ENCODE assay signal across 24 mouse cellular contexts in genomic region chr2:180746569-180747192, GRCm38 (mm10). TPM values are rescaled to one million over a fixed set of nuclear protein-coding genes. Genes with fewer than 3 reads are reported as not detected.
DNase-seq lines count a peak whose midpoint lies in the region; ATAC-seq and TF ChIP-seq lines count a peak whose summit lies in the region.
"Had no signal": no experiment of that assay in that cellular context is flagged by ENCODE, and none has a peak within 500 bp of the region (broad histone marks: within the 10 kb centered on the region; RNA-seq: fewer than 3 reads in every experiment).

No protein-coding gene starts in this region.

- 0 out of 2 replicates have a peak, but pooled peaks cover 8% of the 10 kb centered on the region for H3K4me1 ChIP-seq in hindbrain, embryonic 14.5 days (replicated peaks; ENCODE audit: control insufficient read depth, insufficient read depth, low read length)
- H3K4me1 ChIP-seq in hindbrain, embryonic 10.5 days (replicated peaks): peaks cover 21% of the 10 kb centered on the region
- H3K4me1 ChIP-seq in midbrain, embryonic 13.5 days (replicated peaks): peaks cover 20% of the 10 kb centered on the region
- H3K4me1 ChIP-seq in midbrain, embryonic 10.5 days: peaks cover 15% of the 10 kb centered on the region
- H3K4me1 ChIP-seq in hindbrain, postnatal 0 days (ENCODE audit: insufficient read depth, low read length): no peaks in the 10 kb centered on the region
- no peaks in the 10 kb centered on the region for H3K4me1 ChIP-seq in neural tube, embryonic 14.5 days (ENCODE audit: control insufficient read depth, insufficient read depth, low read length)
- H3K4me1 ChIP-seq: heart, embryonic 13.5 days; limb, embryonic 13.5 days; liver, embryonic 12.5 days had no signal

- no peak for DNase-seq in hindbrain, embryonic 14.5 days (ENCODE audit: low spot score)
- DNase-seq in hindbrain, embryonic 10.5 days (ENCODE audit: low spot score): no peak
- no peak for DNase-seq in midbrain, embryonic 10.5 days (ENCODE audit: low spot score)
- DNase-seq in hindbrain, postnatal 0 days (ENCODE audit: low spot score): peak; percentile 22
- DNase-seq in heart, adult 11 months: no peak
- DNase-seq: adrenal gland, postnatal 10 days; cerebellum, adult 2 months; gastrocnemius, postnatal 25 days; heart, adult 2 months; heart, postnatal 14 days; kidney, adult 18-20 months; layer of hippocampus, postnatal 36 days; lung, adult 18-20 months; lung, postnatal 10 days; thymus, adult 2 months; thymus, postnatal 4 days had no signal

- no peak overlapping the region for H3K27ac ChIP-seq in hindbrain, embryonic 14.5 days
- H3K27ac ChIP-seq in hindbrain, embryonic 10.5 days: no peak overlapping the region
- no peak overlapping the region; the same call in 1 of the 2 replicates for H3K27ac ChIP-seq in midbrain, embryonic 13.5 days
- no peak overlapping the region for H3K27ac ChIP-seq in midbrain, embryonic 10.5 days (replicated peaks)
- H3K27ac ChIP-seq in hindbrain, postnatal 0 days: no peak overlapping the region
- no peak overlapping the region for H3K27ac ChIP-seq in neural tube, embryonic 14.5 days (ENCODE audit: low read depth, low read length)
- H3K27ac ChIP-seq: heart, adult 2 months; heart, embryonic 13.5 days; limb, embryonic 13.5 days; liver, embryonic 12.5 days; stomach, postnatal 0 days had no signal

- ATAC-seq in hindbrain, embryonic 14.5 days (ENCODE audit: low FRiP score): peak; percentile 27; the same call in 1 of the 2 replicates
- ATAC-seq in midbrain, embryonic 13.5 days: peak; percentile 43; the same call in 1 of the 2 replicates
- ATAC-seq in hindbrain, postnatal 0 days: no peak
- ATAC-seq in neural tube, embryonic 14.5 days (ENCODE audit: low read depth): peak; percentile 56
- ATAC-seq: liver, embryonic 12.5 days had no signal

- no peaks in the 10 kb centered on the region for H3K9me3 ChIP-seq in hindbrain, embryonic 14.5 days (ENCODE audit: control insufficient read depth, low read length)
- no peaks in the 10 kb centered on the region for H3K9me3 ChIP-seq in hindbrain, embryonic 10.5 days
- H3K9me3 ChIP-seq in midbrain, embryonic 13.5 days: no peaks in the 10 kb centered on the region
- H3K9me3 ChIP-seq in midbrain, embryonic 10.5 days (replicated peaks): no peaks in the 10 kb centered on the region
- no peaks in the 10 kb centered on the region for H3K9me3 ChIP-seq in hindbrain, postnatal 0 days (ENCODE audit: low read length)
- no peaks in the 10 kb centered on the region for H3K9me3 ChIP-seq in neural tube, embryonic 14.5 days (ENCODE audit: control insufficient read depth, low read length)
- H3K9me3 ChIP-seq: heart, embryonic 13.5 days; limb, embryonic 13.5 days; liver, embryonic 12.5 days had no signal

- no peak overlapping the region for H3K4me3 ChIP-seq in hindbrain, embryonic 14.5 days (replicated peaks; ENCODE audit: low read length)
- no peak overlapping the region for H3K4me3 ChIP-seq in hindbrain, embryonic 10.5 days
- H3K4me3 ChIP-seq in midbrain, embryonic 13.5 days (replicated peaks): no peak overlapping the region
- H3K4me3 ChIP-seq in midbrain, embryonic 10.5 days: no peak overlapping the region
- H3K4me3 ChIP-seq in hindbrain, postnatal 0 days (ENCODE audit: low read length): no peak overlapping the region
- H3K4me3 ChIP-seq in neural tube, embryonic 14.5 days (ENCODE audit: low read depth, low read length): no peak overlapping the region
- H3K4me3 ChIP-seq: heart, adult 2 months; heart, embryonic 13.5 days; limb, embryonic 13.5 days; liver, embryonic 12.5 days had no signal

- 0 out of 2 replicates have a peak, but pooled peaks cover 4% of the 10 kb centered on the region for H3K27me3 ChIP-seq in hindbrain, embryonic 14.5 days (ENCODE audit: control insufficient read depth, insufficient read depth, low read length)
- no peaks in the 10 kb centered on the region for H3K27me3 ChIP-seq in hindbrain, embryonic 10.5 days (ENCODE audit: insufficient read depth, poor library complexity, severe bottlenecking)
- 0 out of 2 replicates have a peak, but pooled peaks cover 7% of the 10 kb centered on the region for H3K27me3 ChIP-seq in midbrain, embryonic 13.5 days
- H3K27me3 ChIP-seq in midbrain, embryonic 10.5 days (ENCODE audit: low read depth, poor library complexity, severe bottlenecking): no peaks in the 10 kb centered on the region
- no peaks in the 10 kb centered on the region for H3K27me3 ChIP-seq in hindbrain, postnatal 0 days (ENCODE audit: insufficient read depth, low read length)
- no peaks in the 10 kb centered on the region for H3K27me3 ChIP-seq in neural tube, embryonic 14.5 days (ENCODE audit: control insufficient read depth, insufficient read depth, low read length)

- 21% methylated on average over 5 of the region's 5 CpGs for WGBS in hindbrain, embryonic 14.5 days
- 37% methylated on average over 5 of the region's 5 CpGs for WGBS in hindbrain, embryonic 10.5 days
- 23% methylated on average over 5 of the region's 5 CpGs for WGBS in midbrain, embryonic 13.5 days
- 44% methylated on average over 5 of the region's 5 CpGs for WGBS in midbrain, embryonic 10.5 days
- WGBS in hindbrain, postnatal 0 days: 20% methylated on average over 5 of the region's 5 CpGs
- WGBS in neural tube, embryonic 14.5 days: 12% methylated on average over 5 of the region's 5 CpGs

- H3K9ac ChIP-seq in hindbrain, embryonic 14.5 days: no peak overlapping the region
- H3K9ac ChIP-seq in midbrain, embryonic 13.5 days (replicated peaks): no peak overlapping the region
- H3K9ac ChIP-seq in hindbrain, postnatal 0 days (replicated peaks; ENCODE audit: low read length): no peak overlapping the region
- H3K9ac ChIP-seq in neural tube, embryonic 14.5 days (replicated peaks; ENCODE audit: low read depth, low read length): no peak overlapping the region
- H3K9ac ChIP-seq: heart, embryonic 13.5 days; limb, embryonic 13.5 days; liver, embryonic 12.5 days had no signal

- H3K4me2 ChIP-seq in hindbrain, embryonic 14.5 days (replicated peaks): no peak overlapping the region
- no peak overlapping the region for H3K4me2 ChIP-seq in midbrain, embryonic 13.5 days (replicated peaks)
- H3K4me2 ChIP-seq in hindbrain, postnatal 0 days (ENCODE audit: low read depth, low read length): no peak overlapping the region
- H3K4me2 ChIP-seq in neural tube, embryonic 14.5 days (ENCODE audit: low read depth, low read length): no peak overlapping the region
- H3K4me2 ChIP-seq: heart, embryonic 13.5 days; limb, embryonic 13.5 days; liver, embryonic 12.5 days had no signal

- no peak for TF ChIP-seq CTCF in hindbrain, postnatal 0 days (IDR thresholded peaks at IDR 0.05; ENCODE audit: low read depth)

- no peaks in the 10 kb centered on the region for H3K36me3 ChIP-seq in hindbrain, embryonic 14.5 days (replicated peaks; ENCODE audit: control insufficient read depth, insufficient read depth)
- H3K36me3 ChIP-seq in hindbrain, embryonic 10.5 days: no peaks in the 10 kb centered on the region
- no peaks in the 10 kb centered on the region for H3K36me3 ChIP-seq in midbrain, embryonic 13.5 days
- no peaks in the 10 kb centered on the region for H3K36me3 ChIP-seq in midbrain, embryonic 10.5 days
- H3K36me3 ChIP-seq in hindbrain, postnatal 0 days (ENCODE audit: insufficient read depth, low read length): no peaks in the 10 kb centered on the region
- H3K36me3 ChIP-seq in neural tube, embryonic 14.5 days (ENCODE audit: control insufficient read depth, insufficient read depth, low read length): no peaks in the 10 kb centered on the region
- H3K36me3 ChIP-seq: heart, embryonic 13.5 days; limb, embryonic 13.5 days; liver, embryonic 12.5 days had no signal

RNA-seq across cellular contexts. Expression of gene Slc17a9, which starts 21.6 kb away (rescaled TPM):
- 0.16 and 0.37 TPM in 2 replicates for polyA plus RNA-seq in hindbrain, embryonic 14.5 days (2014; fragmentation: Nextera tagmentation; extraction: Ambion mirVana)
- polyA plus RNA-seq in hindbrain, embryonic 10.5 days (2016; fragmentation: Nextera tagmentation; extraction: Ambion mirVana): 0.25 and 0.54 TPM in 2 replicates
- polyA plus RNA-seq in midbrain, embryonic 13.5 days (2015; fragmentation: Nextera tagmentation; extraction: Ambion mirVana): 0.27 and 0.61 TPM in 2 replicates
- polyA plus RNA-seq in midbrain, embryonic 10.5 days (2016; fragmentation: Nextera tagmentation; extraction: Ambion mirVana): 0.43 and 0.57 TPM in 2 replicates
- 0.32 and 0.68 TPM in 2 replicates for total RNA-seq in hindbrain, postnatal 0 days (2014; rRNA removed)
- 0.29 and 0.52 TPM in 2 replicates for polyA plus RNA-seq in hindbrain, postnatal 0 days (2015; fragmentation: Nextera tagmentation; extraction: Ambion mirVana)
- 0.17 and 0.21 TPM in 2 replicates for polyA plus RNA-seq in neural tube, embryonic 14.5 days (2014; fragmentation: Nextera tagmentation; extraction: Ambion mirVana)

RNA-seq across cellular contexts. Expression of gene Bhlhe23, which starts 30.0 kb away (rescaled TPM):
- polyA plus RNA-seq in hindbrain, embryonic 14.5 days (2014; fragmentation: Nextera tagmentation; extraction: Ambion mirVana): 0.36 and 1.3 TPM in 2 replicates
- 5.0 and 6.1 TPM in 2 replicates for polyA plus RNA-seq in hindbrain, embryonic 10.5 days (2016; fragmentation: Nextera tagmentation; extraction: Ambion mirVana)
- 18.7 and 25.0 TPM in 2 replicates for polyA plus RNA-seq in midbrain, embryonic 13.5 days (2015; fragmentation: Nextera tagmentation; extraction: Ambion mirVana)
- polyA plus RNA-seq in midbrain, embryonic 10.5 days (2016; fragmentation: Nextera tagmentation; extraction: Ambion mirVana): 10.8 and 12.0 TPM in 2 replicates
- total RNA-seq in hindbrain, postnatal 0 days (2014; rRNA removed): 0.72 and 0.73 TPM in 2 replicates
- 0.23 and 0.49 TPM in 2 replicates for polyA plus RNA-seq in hindbrain, postnatal 0 days (2015; fragmentation: Nextera tagmentation; extraction: Ambion mirVana)
- polyA plus RNA-seq in neural tube, embryonic 14.5 days (2014; fragmentation: Nextera tagmentation; extraction: Ambion mirVana): 2.2 and 2.8 TPM in 2 replicates
- total RNA-seq: adrenal gland, postnatal 10 days; gastrocnemius, postnatal 25 days; heart, adult 2 months; heart, postnatal 14 days; layer of hippocampus, adult 8-10 months; layer of hippocampus, postnatal 36 days had no signal
- polyA plus RNA-seq: cerebellum, adult 2 months; embryonic facial prominence, embryonic 14.5 days; heart, adult 2 months; heart, embryonic 13.5 days; liver, embryonic 12.5 days; stomach, postnatal 0 days had no signal

RNA-seq across cellular contexts. Expression of gene Gid8, which starts 36.8 kb away (rescaled TPM):
- 56.3 and 56.7 TPM in 2 replicates for polyA plus RNA-seq in hindbrain, embryonic 14.5 days (2014; fragmentation: Nextera tagmentation; extraction: Ambion mirVana)
- 50.0 and 50.8 TPM in 2 replicates for polyA plus RNA-seq in hindbrain, embryonic 10.5 days (2016; fragmentation: Nextera tagmentation; extraction: Ambion mirVana)
- polyA plus RNA-seq in midbrain, embryonic 13.5 days (2015; fragmentation: Nextera tagmentation; extraction: Ambion mirVana): 56.3 and 61.1 TPM in 2 replicates
- 50.2 TPM in 2 replicates for polyA plus RNA-seq in midbrain, embryonic 10.5 days (2016; fragmentation: Nextera tagmentation; extraction: Ambion mirVana)
- total RNA-seq in hindbrain, postnatal 0 days (2014; rRNA removed): 43.2 and 51.1 TPM in 2 replicates
- polyA plus RNA-seq in hindbrain, postnatal 0 days (2015; fragmentation: Nextera tagmentation; extraction: Ambion mirVana): 45.5 TPM in 2 replicates
- 53.3 and 56.5 TPM in 2 replicates for polyA plus RNA-seq in neural tube, embryonic 14.5 days (2014; fragmentation: Nextera tagmentation; extraction: Ambion mirVana)

RNA-seq across cellular contexts. Expression of gene Dido1, which starts 36.9 kb away (rescaled TPM):
- polyA plus RNA-seq in hindbrain, embryonic 14.5 days (2014; fragmentation: Nextera tagmentation; extraction: Ambion mirVana): 26.6 and 27.1 TPM in 2 replicates
- polyA plus RNA-seq in hindbrain, embryonic 10.5 days (2016; fragmentation: Nextera tagmentation; extraction: Ambion mirVana): 31.9 and 33.3 TPM in 2 replicates
- polyA plus RNA-seq in midbrain, embryonic 13.5 days (2015; fragmentation: Nextera tagmentation; extraction: Ambion mirVana): 33.9 and 36.3 TPM in 2 replicates
- 30.9 and 34.6 TPM in 2 replicates for polyA plus RNA-seq in midbrain, embryonic 10.5 days (2016; fragmentation: Nextera tagmentation; extraction: Ambion mirVana)
- total RNA-seq in hindbrain, postnatal 0 days (2014; rRNA removed): 35.7 and 36.3 TPM in 2 replicates
- 21.7 and 22.8 TPM in 2 replicates for polyA plus RNA-seq in hindbrain, postnatal 0 days (2015; fragmentation: Nextera tagmentation; extraction: Ambion mirVana)
- 29.0 and 34.8 TPM in 2 replicates for polyA plus RNA-seq in neural tube, embryonic 14.5 days (2014; fragmentation: Nextera tagmentation; extraction: Ambion mirVana)
